Mouse (Mus musculus): ENCODE data around the gene Megf9.

DNA sequence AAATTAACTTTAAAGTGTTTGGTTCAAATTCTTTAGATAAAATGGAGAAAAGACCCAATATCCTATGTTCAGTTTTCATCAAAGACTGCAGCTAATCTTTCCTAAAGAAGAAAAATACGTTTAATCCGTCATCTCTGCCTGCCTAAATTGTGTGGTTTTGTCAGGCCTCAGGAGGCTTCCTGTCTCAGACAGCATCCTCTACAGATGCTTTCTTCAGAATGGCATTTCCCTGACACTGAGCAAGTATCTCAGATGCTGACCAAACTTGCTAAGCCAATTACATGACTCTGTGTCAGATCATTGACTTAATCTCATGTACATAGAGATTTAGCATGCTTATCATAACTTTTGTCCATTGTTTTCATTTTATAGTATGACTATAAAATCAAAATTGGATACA, 11.4 kb downstream of the Megf9 start:
- TF ChIP-seq TCF12 (IDR thresholded peaks at IDR 0.05; ENCODE audit: insufficient read depth, poor library complexity, severe bottlenecking): no peak
- TF ChIP-seq CEBPB (IDR thresholded peaks at IDR 0.05; ENCODE audit: insufficient read depth, poor library complexity, severe bottlenecking): no peak
- TF ChIP-seq MAX (IDR thresholded peaks at IDR 0.05; ENCODE audit: low read depth): no peak
- TF ChIP-seq POLR2A (IDR thresholded peaks at IDR 0.05; ENCODE audit: insufficient read length, low read depth): no peak
- TF ChIP-seq MYOD1 (IDR thresholded peaks at IDR 0.05; ENCODE audit: control insufficient read depth in 1 of 3, insufficient read length in 2 of 3, low read depth in 2 of 3): no peak
- TF ChIP-seq REST (IDR thresholded peaks at IDR 0.05; ENCODE audit: insufficient read depth, insufficient read length): no peak

Measured in myocyte (in vitro differentiated cells).